Mouse (Mus musculus): ENCODE results near the gene Hgfac. TPM values are rescaled to one million over a fixed set of nuclear protein-coding genes. Genes with fewer than 3 reads are reported as not detected.

The Hgfac gene
- polyA plus RNA-seq, 1 experiment from 2014 or later: 0.35 TPM

GRCm38 (mm10) chr5:35073992-35074391 lies 32.7 kb downstream of the Hgfac start:
- Histone ChIP-seq H3K4me1 (peaks cover 6% of the 10 kb centered on the region), H3K9ac (no peak overlapping the region), H3K9me3 (no peaks in the 10 kb centered on the region), H3K36me3 (no peaks in the 10 kb centered on the region), H3K27ac (no peak overlapping the region), H3K4me3 (no peak overlapping the region), H3K4me2 (replicated peaks) (no peak overlapping the region), H3K27me3 (replicated peaks) (peaks cover 9% of the 10 kb centered on the region)
- ATAC-seq (ENCODE audit: low FRiP score, low read depth): no peak
- WGBS: 69% methylated on average over 9 of the region's 9 CpGs

DNA sequence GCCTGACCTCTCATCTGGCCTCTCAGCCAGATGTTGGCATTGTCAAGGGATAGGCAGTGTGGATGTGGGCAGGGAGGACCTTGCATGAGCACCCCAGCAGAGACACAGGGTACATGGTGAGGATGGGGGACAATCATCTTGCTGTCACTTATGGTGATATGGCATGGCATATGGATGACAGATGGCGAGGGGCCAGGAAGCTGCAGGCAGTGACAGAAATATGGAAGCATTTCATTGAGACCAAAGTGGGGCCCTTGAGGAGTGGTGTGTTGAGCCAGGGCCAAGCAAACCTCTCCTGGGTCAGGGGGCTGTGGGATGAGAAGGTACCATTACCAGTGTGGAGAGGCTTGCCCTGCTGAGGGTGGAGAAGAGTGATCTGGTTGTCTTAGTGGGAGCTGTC lies 35.1 kb downstream of the Hgfac start:
- 82% methylated on average over 1 of the region's 1 CpGs for WGBS
- H3K36me3 ChIP-seq: no peaks in the 10 kb centered on the region
- H3K4me1 ChIP-seq: no peaks in the 10 kb centered on the region
- H3K4me3 ChIP-seq: no peak overlapping the region
- no peak for ATAC-seq (ENCODE audit: low FRiP score, low read depth)
- H3K9me3 ChIP-seq: no peaks in the 10 kb centered on the region
- H3K9ac ChIP-seq: no peak overlapping the region
- peaks cover 16% of the 10 kb centered on the region for H3K27me3 ChIP-seq (replicated peaks)
- H3K27ac ChIP-seq: no peak overlapping the region
- no peak overlapping the region for H3K4me2 ChIP-seq (replicated peaks)

DNA sequence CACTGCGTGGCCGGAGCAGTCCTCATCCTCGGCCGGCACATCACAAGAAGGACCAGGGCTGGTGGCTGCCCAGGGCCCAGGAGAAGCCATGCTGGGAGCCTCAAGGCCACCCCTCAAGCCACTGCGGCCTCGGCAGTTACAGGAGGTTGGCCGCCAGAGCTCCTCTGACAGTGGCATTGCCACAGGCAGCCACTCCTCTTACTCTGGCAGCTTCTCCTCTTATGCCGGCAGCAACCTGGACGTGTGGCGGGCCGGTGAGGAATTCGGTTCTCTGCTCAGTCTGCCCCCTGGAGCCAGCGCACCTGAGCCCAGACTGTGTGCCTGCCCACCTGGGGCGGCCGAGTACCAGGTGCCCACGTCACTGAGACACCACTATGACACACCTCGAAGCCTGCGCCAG lies 37.8 kb downstream of the Hgfac start:
- Histone ChIP-seq H3K9me3 (no peaks in the 10 kb centered on the region), H3K27me3 (replicated peaks) (peaks cover 16% of the 10 kb centered on the region), H3K36me3 (no peaks in the 10 kb centered on the region), H3K4me2 (replicated peaks) (no peak overlapping the region), H3K4me3 (no peak overlapping the region), H3K9ac (no peak overlapping the region), H3K4me1 (no peaks in the 10 kb centered on the region), H3K27ac (no peak overlapping the region)
- 33% methylated on average over 18 of the region's 18 CpGs for WGBS
- ATAC-seq (ENCODE audit: low FRiP score, low read depth): no peak

- H3K9me3 ChIP-seq: no peaks in the 10 kb centered on the region
- no peak overlapping the region for H3K9ac ChIP-seq
- no peak overlapping the region for H3K4me2 ChIP-seq (replicated peaks)
- no peaks in the 10 kb centered on the region; the same call in 1 of the 2 replicates for H3K27me3 ChIP-seq (replicated peaks)
- no peaks in the 10 kb centered on the region for H3K4me1 ChIP-seq
- H3K36me3 ChIP-seq: no peaks in the 10 kb centered on the region
- no peak overlapping the region for H3K27ac ChIP-seq
- 81% methylated on average over 3 of the region's 3 CpGs for WGBS
- ATAC-seq (ENCODE audit: low FRiP score, low read depth): no peak
- no peak overlapping the region for H3K4me3 ChIP-seq
These were observed 43.6 kb downstream of the Hgfac start for GRCm38 (mm10) chr5:35084913-35085312.

DNA sequence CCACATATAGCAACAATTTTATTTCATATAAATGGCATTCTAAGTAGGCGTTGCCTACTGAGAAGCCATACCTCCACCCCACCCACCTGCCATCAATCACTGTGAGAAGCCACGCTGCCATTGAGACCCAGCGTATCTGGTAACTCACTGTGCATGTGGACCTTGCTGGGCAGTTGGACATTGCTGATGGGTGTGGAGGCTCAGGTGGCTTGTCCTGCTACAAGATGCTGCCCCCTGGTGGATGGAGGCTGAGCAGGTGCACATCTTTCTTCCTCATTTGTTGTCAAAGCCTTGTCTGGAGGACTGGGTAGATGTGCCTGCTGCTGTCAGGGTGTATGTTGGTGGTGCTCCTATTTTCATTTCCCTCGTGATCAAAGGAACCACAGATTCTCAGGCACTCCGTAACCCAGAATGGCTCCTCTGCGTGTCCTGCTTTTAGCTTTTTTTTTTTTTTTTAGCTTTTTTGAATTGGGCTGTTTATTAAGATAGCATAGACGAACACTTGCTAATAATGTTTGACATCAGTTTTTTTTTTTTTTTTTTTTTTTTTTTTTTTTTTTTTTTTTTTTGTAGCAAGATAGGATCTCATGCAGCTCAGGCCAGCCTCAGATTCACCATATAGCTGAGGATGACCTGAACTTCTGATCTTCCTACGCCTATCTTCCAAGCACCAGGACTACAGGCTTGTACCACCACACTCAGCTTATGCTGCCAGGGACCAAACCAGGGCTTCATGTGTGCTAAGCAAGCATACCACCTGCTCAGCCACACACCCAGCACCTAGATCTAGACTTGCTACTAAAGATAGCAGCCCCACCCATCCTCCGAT lies 47.7 kb downstream of the Hgfac start:
- no peaks in the 10 kb centered on the region for H3K27me3 ChIP-seq (replicated peaks)
- no peak overlapping the region for H3K27ac ChIP-seq
- no peak overlapping the region for H3K4me2 ChIP-seq (replicated peaks)
- H3K36me3 ChIP-seq: peaks cover 31% of the 10 kb centered on the region
- no peak overlapping the region for H3K4me3 ChIP-seq
- ATAC-seq (ENCODE audit: low FRiP score, low read depth): no peak
- H3K9ac ChIP-seq: no peak overlapping the region
- H3K9me3 ChIP-seq: no peaks in the 10 kb centered on the region
- WGBS: 67% methylated on average over 9 of the region's 9 CpGs
- H3K4me1 ChIP-seq: no peaks in the 10 kb centered on the region

GRCm38 (mm10) chr5:35089614-35089963 lies 48.3 kb downstream of the Hgfac start:
- H3K4me3 ChIP-seq: no peak overlapping the region
- no peak for ATAC-seq (ENCODE audit: low FRiP score, low read depth)
- peaks cover 35% of the 10 kb centered on the region for H3K36me3 ChIP-seq
- no peaks in the 10 kb centered on the region for H3K27me3 ChIP-seq (replicated peaks)
- no peak overlapping the region for H3K27ac ChIP-seq
- no peaks in the 10 kb centered on the region for H3K9me3 ChIP-seq
- no peak overlapping the region for H3K9ac ChIP-seq
- no peaks in the 10 kb centered on the region for H3K4me1 ChIP-seq
- no peak overlapping the region for H3K4me2 ChIP-seq (replicated peaks)
- 83% methylated on average over 5 of the region's 5 CpGs for WGBS

GRCm38 (mm10) chr5:35091636-35092035 lies 50.3 kb downstream of the Hgfac start:
- Histone ChIP-seq H3K4me3 (no peak overlapping the region), H3K27me3 (replicated peaks) (no peaks in the 10 kb centered on the region), H3K4me2 (replicated peaks) (no peak overlapping the region), H3K9me3 (no peaks in the 10 kb centered on the region), H3K9ac (no peak overlapping the region), H3K4me1 (no peaks in the 10 kb centered on the region), H3K27ac (no peak overlapping the region), H3K36me3 (peaks cover 55% of the 10 kb centered on the region)
- ATAC-seq (ENCODE audit: low FRiP score, low read depth): no peak
- WGBS: 86% methylated on average over 3 of the region's 3 CpGs

Small RNA genes lying within 50 kb of the gene (microRNA-seq; reads per million reads assigned to microRNA genes)
- gene Mir3097: 5.9 reads per million, percentile 17 among the genes with 10 or more reads in this experiment

Other genes starting within 250 kb of the Hgfac start
- gene Msantd1, start 133.5 kb upstream of the Hgfac start, polyA plus RNA-seq (2016; fragmentation: Nextera tagmentation; extraction: Ambion mirVana): 1.9 and 2.3 TPM in 2 replicates
- 58.0 and 59.9 TPM in 2 replicates for gene Rgs12, start 92.1 kb upstream of the Hgfac start, polyA plus RNA-seq (2016; fragmentation: Nextera tagmentation; extraction: Ambion mirVana)
- 1.5 and 1.6 TPM in 2 replicates for gene Dok7, start 15.3 kb downstream of the Hgfac start, polyA plus RNA-seq (2016; fragmentation: Nextera tagmentation; extraction: Ambion mirVana)
- gene Lrpap1, start 64.3 kb downstream of the Hgfac start, polyA plus RNA-seq (2016; fragmentation: Nextera tagmentation; extraction: Ambion mirVana): 105 and 119 TPM in 2 replicates
- 0.64 and 0.79 TPM in 2 replicates for gene Adra2c, start 236.8 kb downstream of the Hgfac start, polyA plus RNA-seq (2016; fragmentation: Nextera tagmentation; extraction: Ambion mirVana)